Mouse (Mus musculus) hindbrain, postnatal 0 days (tissue): ENCODE measurements around the gene Esrp2. TPM values are rescaled to one million over a fixed set of nuclear protein-coding genes. Genes with fewer than 3 reads are reported as not detected.

ENCODE experiments used
- ATAC-seq: fragments of 200-750 bp; cut with Nextera tagmentation; 2 replicates; pipeline ENCODE4 v1.8.0; 2017; ENCODE audit warnings: mild to moderate bottlenecking, moderate TSS enrichment, moderate library complexity
- DNase-seq: peaks from one replicate; pipeline ENCODE4 v3.0.0-alpha.2; 2015; ENCODE audit warnings: low spot score
- H3K27ac ChIP-seq: fragments of 300-500 bp; sonication (generic); 2 replicates; pipeline ENCODE4 v1.5.1; 2014; ENCODE audit warnings: mild to moderate bottlenecking
- H3K27me3 ChIP-seq: fragments of 300-500 bp; sonication (generic); 2 replicates; pipeline ENCODE4 v1.6.1; 2014; ENCODE audit warnings: low read length, mixed read lengths; ENCODE audit not compliant: insufficient read depth
- H3K36me3 ChIP-seq: fragments of 300-500 bp; sonication (generic); 2 replicates; pipeline ENCODE4 v1.6.1; 2014; ENCODE audit warnings: low read length, mixed read lengths; ENCODE audit not compliant: insufficient read depth
- H3K4me1 ChIP-seq: fragments of 300-500 bp; sonication (generic); 2 replicates; pipeline ENCODE4 v1.6.1; 2014; ENCODE audit warnings: antibody characterized with exemption, low read length, mixed read lengths; ENCODE audit not compliant: insufficient read depth
- H3K4me2 ChIP-seq: fragments of 300-500 bp; sonication (generic); 2 replicates; pipeline ENCODE4 v1.6.1; 2014; ENCODE audit warnings: low read depth, mild to moderate bottlenecking, low read length, moderate library complexity, mixed read lengths
- H3K4me3 ChIP-seq: fragments of 300-500 bp; sonication (generic); 2 replicates; pipeline ENCODE4 v1.5.1; 2014; ENCODE audit warnings: low read length
- H3K9ac ChIP-seq: fragments of 300-500 bp; sonication (generic); replicated peaks from 2 replicates; pipeline ENCODE4 v1.6.1; 2014; ENCODE audit warnings: mild to moderate bottlenecking, low read length, moderate library complexity, mixed read lengths
- H3K9me3 ChIP-seq: fragments of 300-500 bp; sonication (generic); 2 replicates; pipeline ENCODE4 v1.6.1; 2016; ENCODE audit warnings: low read length, mixed read lengths
- CTCF ChIP-seq: IDR thresholded peaks from 2 replicates; pipeline ENCODE4 v1.5.1; 2016; ENCODE audit warnings: antibody characterized with exemption, control low read depth, low read depth
- WGBS: fragments of 180-500 bp; shearing (Covaris S2); extraction: QIAGEN DNeasy Blood & Tissue Kit; methylation state at CpG from one replicate; pipeline ENCODE4 v1.1.7; 2014; 5-methylcytosine and 5-hydroxymethylcytosine counted together
- polyA plus RNA-seq: library from polyadenylated mRNA; unstranded; fragments of >200 nt; fragmentation: Nextera tagmentation; extraction: Ambion mirVana; gene quantifications from 2 replicates; pipeline ENCODE4 v1.2.1, GENCODE M21; 2015
- total RNA-seq: library from RNA; depleted of rRNA; stranded (reverse); fragments of >200 nt; gene quantifications from 2 replicates; pipeline ENCODE4 v1.2.3, GENCODE M21; 2014

Gene Esrp2
- total and polyA plus RNA-seq, 2 experiments from 2014 or later: 0.10 TPM

DNA sequence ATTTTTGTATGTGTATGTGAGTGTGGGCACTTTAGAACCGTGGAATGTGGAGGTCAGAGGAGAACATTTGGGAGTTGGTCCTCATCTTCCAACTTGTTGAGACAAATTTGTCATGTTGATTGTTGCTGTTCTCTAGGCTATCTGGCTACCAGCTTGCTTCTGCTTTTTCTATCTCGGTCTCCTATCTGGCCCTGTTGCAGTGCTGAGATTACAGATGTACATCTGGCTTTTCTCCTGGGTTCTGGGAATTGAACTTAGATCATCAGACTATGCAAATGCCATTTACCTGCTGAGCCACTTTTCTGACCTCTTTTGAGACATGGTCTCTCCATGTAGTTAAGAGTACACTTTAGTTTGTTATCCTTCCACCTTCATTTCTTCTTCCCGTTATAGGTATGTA is 36.8 kb upstream of the Esrp2 start:
- Histone ChIP-seq H3K36me3 (no peaks in the 10 kb centered on the region), H3K27me3 (no peaks in the 10 kb centered on the region), H3K9me3 (no peaks in the 10 kb centered on the region), H3K27ac (no peak overlapping the region), H3K4me2 (no peak overlapping the region), H3K4me3 (no peak overlapping the region), H3K9ac (no peak overlapping the region), H3K4me1 (no peaks in the 10 kb centered on the region)
- ATAC-seq (no peak), DNase-seq (no peak)
- 95% methylated on average over 3 of the region's 3 CpGs for WGBS
- TF ChIP-seq CTCF: no peak

GRCm38 (mm10) chr8:106169934-106170480 is 33.2 kb upstream of the Esrp2 start:
- Histone ChIP-seq H3K27me3 (no peaks in the 10 kb centered on the region), H3K4me3 (peak overlapping the region; percentile 78), H3K4me1 (peaks cover 5% of the 10 kb centered on the region; the same call in 1 of the 2 replicates), H3K9ac (peak overlapping the region; percentile 74), H3K4me2 (peak overlapping the region; percentile 97), H3K27ac (no peak overlapping the region; the same call in 1 of the 2 replicates), H3K36me3 (no peaks in the 10 kb centered on the region), H3K9me3 (no peaks in the 10 kb centered on the region)
- peak; percentile 18 for DNase-seq
- peak; percentile 51 for TF ChIP-seq CTCF
- WGBS: 31% methylated on average over 6 of the region's 6 CpGs
- no peak for ATAC-seq

- DNase-seq: peak; percentile 75
- Histone ChIP-seq H3K27me3 (no peaks in the 10 kb centered on the region), H3K9me3 (no peaks in the 10 kb centered on the region), H3K4me3 (peak overlapping the region; percentile 78), H3K9ac (peak overlapping the region; percentile 74), H3K36me3 (0 out of 2 replicates have a peak, but pooled peaks cover under 1% of the 10 kb centered on the region), H3K4me2 (peak overlapping the region; percentile 97), H3K27ac (peak overlapping the region; percentile 91), H3K4me1 (peaks cover 5% of the 10 kb centered on the region; the same call in 1 of the 2 replicates)
- ATAC-seq: peak; percentile 84
- WGBS: 2% methylated on average over 53 of the region's 54 CpGs
- no peak for TF ChIP-seq CTCF
These were observed 32.5 kb upstream of the Esrp2 start for GRCm38 (mm10) chr8:106169017-106169933.

- Histone ChIP-seq H3K9ac (peak within 1 kb of the TSS; percentile 74), H3K27ac (peak within 1 kb of the TSS; percentile 91), H3K4me1 (peaks cover 5% of the 10 kb centered on the region; the same call in 1 of the 2 replicates), H3K4me3 (peak within 1 kb of the TSS; percentile 78), H3K4me2 (peak within 1 kb of the TSS; percentile 97), H3K9me3 (no peaks in the 10 kb centered on the region), H3K27me3 (no peaks in the 10 kb centered on the region), H3K36me3 (peaks cover 8% of the 10 kb centered on the region; the same call in 1 of the 2 replicates)
- peak; percentile 90 for ATAC-seq
- no peak for TF ChIP-seq CTCF
- WGBS: under 1% methylated on average over 58 of the region's 59 CpGs
- DNase-seq: peak; percentile 89
These were observed 31.7 kb upstream of the Esrp2 start, which contains the start of gene Slc7a6 for GRCm38 (mm10) chr8:106168356-106169016. TSS of gene Slc7a6 (plus strand) at chr8:106168857.

DNA sequence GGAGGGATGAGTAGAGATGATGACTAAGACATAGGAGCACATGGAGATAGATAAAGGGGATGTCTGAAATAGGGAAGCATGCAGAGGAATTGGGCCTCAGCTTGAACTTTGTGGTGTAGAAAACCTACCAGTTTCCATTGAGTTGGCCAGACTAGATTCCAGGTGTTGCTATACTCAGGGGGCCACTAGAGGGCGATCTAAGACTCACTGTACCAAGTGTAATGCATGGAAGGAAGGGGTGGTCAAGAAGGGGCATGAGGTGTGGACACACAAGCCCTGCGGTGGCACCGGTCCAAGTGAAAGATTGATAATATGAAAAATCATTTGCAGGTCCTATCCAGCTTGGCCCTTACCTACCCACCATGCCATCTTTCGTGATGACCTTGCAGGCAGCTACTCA is 28.7 kb upstream of the Esrp2 start:
- no peaks in the 10 kb centered on the region for H3K9me3 ChIP-seq
- H3K4me3 ChIP-seq: no peak overlapping the region
- peaks cover 5% of the 10 kb centered on the region; the same call in 1 of the 2 replicates for H3K4me1 ChIP-seq
- ATAC-seq: no peak
- peak; percentile 83 for TF ChIP-seq CTCF
- peak; percentile 70 for DNase-seq
- no peak overlapping the region for H3K4me2 ChIP-seq
- H3K27me3 ChIP-seq: no peaks in the 10 kb centered on the region
- no peak overlapping the region for H3K27ac ChIP-seq
- H3K36me3 ChIP-seq: peaks cover 27% of the 10 kb centered on the region; the same call in 1 of the 2 replicates
- no peak overlapping the region for H3K9ac ChIP-seq
- WGBS: 49% methylated on average over 4 of the region's 4 CpGs

DNA sequence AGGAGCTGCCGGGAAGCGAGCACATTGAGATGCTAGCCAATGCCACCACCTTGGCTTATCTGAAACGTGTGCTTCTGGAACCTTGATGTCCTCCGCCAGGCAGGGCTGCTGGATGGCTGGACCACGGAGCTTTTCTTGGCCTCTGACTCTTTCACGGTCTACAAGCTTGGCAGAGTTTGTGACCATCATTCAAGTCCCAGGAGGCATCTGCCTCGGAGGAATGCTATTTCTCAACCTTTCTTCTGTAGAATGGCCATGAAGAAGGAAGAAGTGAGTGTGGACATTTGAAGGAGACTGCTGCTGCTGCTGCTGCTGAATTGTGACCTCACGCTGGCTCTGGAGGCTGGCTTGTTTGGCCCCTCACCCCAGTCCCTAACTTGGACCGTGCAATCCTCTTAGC is 26.5 kb upstream of the Esrp2 start:
- no peaks in the 10 kb centered on the region for H3K27me3 ChIP-seq
- H3K9me3 ChIP-seq: no peaks in the 10 kb centered on the region
- TF ChIP-seq CTCF: no peak
- DNase-seq (no peak), ATAC-seq (no peak)
- no peak overlapping the region for H3K4me2 ChIP-seq
- H3K36me3 ChIP-seq: peaks cover 27% of the 10 kb centered on the region; the same call in 1 of the 2 replicates
- H3K27ac ChIP-seq: no peak overlapping the region
- peaks cover 3% of the 10 kb centered on the region; the same call in 1 of the 2 replicates for H3K4me1 ChIP-seq
- H3K9ac ChIP-seq: no peak overlapping the region
- H3K4me3 ChIP-seq: no peak overlapping the region
- 93% methylated on average over 9 of the region's 9 CpGs for WGBS
